Mouse (Mus musculus): Measurements from ENCODE around the gene Mgrn1.

- no peak for TF ChIP-seq CTCF (conservative IDR thresholded peaks at IDR 0.05; ENCODE audit: low read length)
- no peak for TF ChIP-seq NANOG (IDR thresholded peaks at IDR 0.05; ENCODE audit: borderline replicate concordance, low read length)
Measured at GRCm38 (mm10) chr16:4938989-4939388, 52.9 kb downstream of the Mgrn1 start.
